Mouse (Mus musculus): Measurements from ENCODE around the gene Ehbp1. TPM values are rescaled to one million over a fixed set of nuclear protein-coding genes. Genes with fewer than 3 reads are reported as not detected.

Gene Ehbp1
- polyA plus RNA-seq, 1 experiment: 2.5 TPM

DNA sequence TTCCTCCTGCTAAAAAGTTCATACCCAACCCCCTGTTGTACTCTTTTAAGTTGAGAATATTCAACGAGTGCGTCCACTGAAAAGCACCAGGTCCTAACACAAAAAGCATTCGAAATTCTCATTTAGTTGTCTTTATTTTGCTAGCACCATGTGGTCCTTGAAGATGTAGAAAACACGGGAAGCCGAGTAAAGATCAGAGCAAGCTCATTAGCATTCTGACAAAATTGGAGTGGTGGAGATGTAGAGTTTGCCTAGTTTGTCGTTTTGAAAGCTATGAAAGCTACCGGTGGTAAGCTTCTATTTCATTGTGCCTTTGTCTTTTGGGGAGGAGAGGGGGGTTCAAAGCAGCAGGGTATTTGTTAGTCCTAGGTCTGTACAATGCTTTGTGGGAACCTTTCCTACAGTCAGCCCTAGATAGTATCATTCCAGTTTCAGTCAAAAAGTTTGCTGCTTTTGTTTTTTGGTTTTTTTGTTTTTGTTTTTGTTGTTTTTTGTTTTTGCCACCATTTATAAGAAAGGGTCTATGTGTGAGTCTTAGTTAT lies 307.5 kb downstream of the Ehbp1 start:
- Histone ChIP-seq H3K27ac (ENCODE audit: insufficient read depth, low read depth, low read length) (no peak overlapping the region), H3K27me3 (replicated peaks; ENCODE audit: control insufficient read depth, insufficient read depth, low read length) (no peaks in the 10 kb centered on the region), H3K4me1 (ENCODE audit: control insufficient read depth, insufficient read depth, low read length) (no peaks in the 10 kb centered on the region), H3K36me3 (ENCODE audit: control insufficient read depth, insufficient read depth, low read length) (no peaks in the 10 kb centered on the region), H3K4me3 (ENCODE audit: insufficient read depth, low read depth, low read length) (no peak overlapping the region)
- no peak for DNase-seq
- no peak for TF ChIP-seq POLR2A (IDR thresholded peaks at IDR 0.05; ENCODE audit: low read depth, low read length)
- TF ChIP-seq CTCF (conservative IDR thresholded peaks at IDR 0.05; ENCODE audit: insufficient read depth, insufficient read length, low read depth, low read length): no peak
- WGBS: 71% methylated on average over 7 of the region's 7 CpGs

DNA sequence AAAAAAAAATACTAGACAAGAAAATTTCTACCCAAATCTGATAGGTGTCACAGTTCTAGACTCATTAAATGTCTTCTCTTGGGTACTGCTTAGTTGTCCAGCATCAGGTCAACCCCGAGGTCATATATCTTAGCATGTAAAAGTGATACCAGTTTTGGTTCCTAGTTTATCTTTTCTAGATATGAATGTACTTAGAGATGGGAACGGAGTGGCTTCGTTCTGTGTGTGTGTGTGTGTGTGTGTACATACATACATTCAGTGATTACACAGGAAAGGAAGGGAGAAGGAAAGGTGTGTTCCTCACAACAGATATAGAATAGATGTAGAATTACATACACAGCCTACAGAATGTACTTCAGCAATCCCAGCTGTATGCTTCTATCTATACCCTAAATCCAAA lies 308.5 kb downstream of the Ehbp1 start:
- WGBS: 97% methylated on average over 3 of the region's 3 CpGs
- H3K36me3 ChIP-seq (ENCODE audit: control insufficient read depth, insufficient read depth, low read length): no peaks in the 10 kb centered on the region
- TF ChIP-seq CTCF (conservative IDR thresholded peaks at IDR 0.05; ENCODE audit: insufficient read depth, insufficient read length, low read depth, low read length) (no peak), POLR2A (IDR thresholded peaks at IDR 0.05; ENCODE audit: low read depth, low read length) (no peak)
- H3K4me1 ChIP-seq (ENCODE audit: control insufficient read depth, insufficient read depth, low read length): no peaks in the 10 kb centered on the region
- no peak overlapping the region for H3K4me3 ChIP-seq (ENCODE audit: insufficient read depth, low read depth, low read length)
- H3K27ac ChIP-seq (ENCODE audit: insufficient read depth, low read depth, low read length): no peak overlapping the region
- no peak for DNase-seq
- no peaks in the 10 kb centered on the region for H3K27me3 ChIP-seq (replicated peaks; ENCODE audit: control insufficient read depth, insufficient read depth, low read length)

DNA sequence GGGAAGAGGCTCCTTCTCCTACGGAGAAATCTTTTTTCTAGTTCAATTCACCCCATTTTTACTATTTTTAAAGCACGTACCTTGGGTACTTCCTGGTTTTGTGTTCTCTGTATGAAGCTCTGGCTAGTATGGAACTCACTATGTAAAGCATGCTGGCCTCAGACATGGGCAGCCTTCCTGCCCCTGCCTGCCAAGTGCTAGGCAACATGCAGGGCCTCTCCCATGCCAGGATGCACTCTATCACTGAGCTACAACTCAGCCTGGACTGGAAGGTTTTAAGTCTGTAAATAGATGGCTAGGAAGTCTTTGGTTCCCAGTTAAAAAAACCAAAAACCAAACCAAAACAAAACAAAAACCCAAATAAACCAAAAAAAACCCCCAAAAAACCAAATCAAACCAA lies 321.5 kb downstream of the Ehbp1 start:
- Histone ChIP-seq H3K27me3 (replicated peaks; ENCODE audit: control insufficient read depth, insufficient read depth, low read length) (no peaks in the 10 kb centered on the region), H3K4me3 (ENCODE audit: insufficient read depth, low read depth, low read length) (no peak overlapping the region), H3K27ac (ENCODE audit: insufficient read depth, low read depth, low read length) (no peak overlapping the region), H3K36me3 (ENCODE audit: control insufficient read depth, insufficient read depth, low read length) (no peaks in the 10 kb centered on the region), H3K4me1 (ENCODE audit: control insufficient read depth, insufficient read depth, low read length) (no peaks in the 10 kb centered on the region)
- TF ChIP-seq CTCF (conservative IDR thresholded peaks at IDR 0.05; ENCODE audit: insufficient read depth, insufficient read length, low read depth, low read length): no peak
- no peak for TF ChIP-seq POLR2A (IDR thresholded peaks at IDR 0.05; ENCODE audit: low read depth, low read length)
- no peak for DNase-seq
- 95% methylated on average over 2 of the region's 2 CpGs for WGBS

DNA sequence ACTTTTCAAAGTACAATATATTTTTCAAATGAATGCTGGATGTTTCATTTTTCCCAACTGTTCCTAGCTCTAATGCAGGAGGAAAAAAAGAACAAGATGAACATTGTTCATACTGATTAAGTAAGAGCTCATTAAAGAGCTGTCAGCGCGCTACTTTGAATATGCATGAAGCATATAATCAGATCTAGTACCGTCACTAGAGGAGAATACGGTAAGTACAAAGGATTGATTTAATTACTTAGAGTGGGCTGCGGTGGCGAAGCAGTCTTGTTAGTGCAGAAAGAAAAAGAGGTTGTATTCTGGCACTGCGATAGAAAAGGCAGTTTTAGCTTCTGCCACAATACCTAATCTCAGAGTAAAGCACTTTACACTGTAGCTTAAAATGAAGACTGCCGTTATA lies 324.6 kb downstream of the Ehbp1 start:
- WGBS: 85% methylated on average over 8 of the region's 8 CpGs

DNA sequence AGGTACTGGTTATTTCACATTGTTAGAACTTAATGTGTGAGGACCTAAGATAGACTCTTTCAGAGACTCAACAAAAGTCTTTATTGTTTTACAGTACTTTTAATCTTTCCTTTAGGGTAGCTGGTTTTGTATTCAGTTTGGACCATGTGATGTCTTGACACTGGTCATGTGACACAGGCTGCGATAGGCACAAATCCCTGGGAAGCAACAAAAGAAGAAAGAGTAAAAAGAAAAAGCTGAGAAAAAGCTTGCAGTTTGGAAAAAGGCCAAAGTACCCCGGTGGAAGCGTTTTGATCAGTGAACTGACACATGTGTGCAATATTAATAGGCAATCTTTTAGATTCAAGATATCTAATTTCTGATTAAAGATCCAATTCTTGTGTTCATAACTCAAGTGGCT lies 325.8 kb downstream of the Ehbp1 start:
- H3K36me3 ChIP-seq (ENCODE audit: control insufficient read depth, insufficient read depth, low read length): no peaks in the 10 kb centered on the region
- no peaks in the 10 kb centered on the region for H3K27me3 ChIP-seq (replicated peaks; ENCODE audit: control insufficient read depth, insufficient read depth, low read length)
- 74% methylated on average over 3 of the region's 3 CpGs for WGBS
- TF ChIP-seq POLR2A (IDR thresholded peaks at IDR 0.05; ENCODE audit: low read depth, low read length) (no peak), CTCF (conservative IDR thresholded peaks at IDR 0.05; ENCODE audit: insufficient read depth, insufficient read length, low read depth, low read length) (no peak)
- H3K27ac ChIP-seq (ENCODE audit: insufficient read depth, low read depth, low read length): no peak overlapping the region
- H3K4me1 ChIP-seq (ENCODE audit: control insufficient read depth, insufficient read depth, low read length): no peaks in the 10 kb centered on the region
- H3K4me3 ChIP-seq (ENCODE audit: insufficient read depth, low read depth, low read length): no peak overlapping the region
- no peak for DNase-seq

More for the DNA sequence above, 324.6 kb downstream of the Ehbp1 start:
- Histone ChIP-seq H3K4me1 (ENCODE audit: control insufficient read depth, insufficient read depth, low read length) (no peaks in the 10 kb centered on the region), H3K27me3 (replicated peaks; ENCODE audit: control insufficient read depth, insufficient read depth, low read length) (no peaks in the 10 kb centered on the region), H3K36me3 (ENCODE audit: control insufficient read depth, insufficient read depth, low read length) (no peaks in the 10 kb centered on the region), H3K4me3 (ENCODE audit: insufficient read depth, low read depth, low read length) (no peak overlapping the region), H3K27ac (ENCODE audit: insufficient read depth, low read depth, low read length) (no peak overlapping the region)
- TF ChIP-seq CTCF (conservative IDR thresholded peaks at IDR 0.05; ENCODE audit: insufficient read depth, insufficient read length, low read depth, low read length) (no peak), POLR2A (IDR thresholded peaks at IDR 0.05; ENCODE audit: low read depth, low read length) (no peak)
- no peak for DNase-seq

DNA sequence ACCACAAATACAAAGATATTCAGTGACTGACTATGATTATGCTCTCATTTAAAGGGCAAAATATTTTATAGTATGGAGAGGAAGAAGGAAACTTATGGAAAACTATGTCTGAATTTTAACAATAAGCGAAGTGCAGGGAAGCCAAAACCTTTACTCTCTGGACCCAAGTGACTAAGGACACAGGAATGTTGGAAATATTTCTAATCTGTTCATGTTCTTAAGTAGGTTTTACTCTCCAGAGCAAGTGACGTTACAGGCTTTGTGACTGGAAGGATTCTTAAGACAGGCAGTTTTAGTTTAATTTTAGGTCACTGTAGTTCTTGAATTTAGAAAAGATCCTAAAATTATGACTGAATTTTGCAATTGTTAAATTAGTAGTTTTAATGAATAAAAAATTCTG lies 333.3 kb downstream of the Ehbp1 start:
- H3K4me1 ChIP-seq (ENCODE audit: control insufficient read depth, insufficient read depth, low read length): no peaks in the 10 kb centered on the region
- no peak for DNase-seq
- H3K4me3 ChIP-seq (ENCODE audit: insufficient read depth, low read depth, low read length): no peak overlapping the region
- no peaks in the 10 kb centered on the region; the same call in 1 of the 2 replicates for H3K27me3 ChIP-seq (replicated peaks; ENCODE audit: control insufficient read depth, insufficient read depth, low read length)
- no peaks in the 10 kb centered on the region; the same call in none of the 2 replicates for H3K36me3 ChIP-seq (ENCODE audit: control insufficient read depth, insufficient read depth, low read length)
- no peak for TF ChIP-seq POLR2A (IDR thresholded peaks at IDR 0.05; ENCODE audit: low read depth, low read length)
- TF ChIP-seq CTCF (conservative IDR thresholded peaks at IDR 0.05; ENCODE audit: insufficient read depth, insufficient read length, low read depth, low read length): no peak
- 92% methylated on average over 2 of the region's 2 CpGs for WGBS
- no peak overlapping the region for H3K27ac ChIP-seq (ENCODE audit: insufficient read depth, low read depth, low read length)

DNA sequence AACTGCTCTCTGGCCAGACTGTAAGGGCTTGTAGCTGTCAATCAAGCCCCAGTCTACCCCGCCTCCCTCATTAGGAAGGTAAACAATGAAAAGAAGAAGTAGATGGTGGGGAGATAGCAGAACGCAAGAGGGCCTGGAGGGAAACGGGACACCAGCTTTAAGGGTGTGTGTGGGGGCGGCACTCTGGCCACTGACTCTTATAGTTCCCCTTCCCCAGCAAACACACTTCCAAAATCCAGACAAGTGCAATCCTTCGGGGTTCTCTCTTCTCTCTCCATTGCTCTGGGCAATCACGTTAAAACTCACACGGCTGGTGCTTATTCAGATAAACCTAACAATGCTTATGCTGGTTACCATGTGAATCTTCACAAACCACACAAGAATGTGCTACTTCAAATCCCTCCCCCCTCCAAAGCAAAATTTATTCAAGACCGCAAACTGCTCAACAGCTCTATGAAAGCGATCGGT lies 333.9 kb downstream of the Ehbp1 start:
- no peak for TF ChIP-seq CTCF (conservative IDR thresholded peaks at IDR 0.05; ENCODE audit: insufficient read depth, insufficient read length, low read depth, low read length)
- no peak for TF ChIP-seq POLR2A (IDR thresholded peaks at IDR 0.05; ENCODE audit: low read depth, low read length)
- Histone ChIP-seq H3K36me3 (ENCODE audit: control insufficient read depth, insufficient read depth, low read length) (no peaks in the 10 kb centered on the region; the same call in none of the 2 replicates), H3K4me1 (ENCODE audit: control insufficient read depth, insufficient read depth, low read length) (no peaks in the 10 kb centered on the region), H3K27ac (ENCODE audit: insufficient read depth, low read depth, low read length) (no peak overlapping the region), H3K27me3 (replicated peaks; ENCODE audit: control insufficient read depth, insufficient read depth, low read length) (peaks cover 4% of the 10 kb centered on the region), H3K4me3 (ENCODE audit: insufficient read depth, low read depth, low read length) (no peak overlapping the region)
- no peak for DNase-seq
- WGBS: 70% methylated on average over 10 of the region's 10 CpGs

Measured in kidney, adult 2 months (tissue).